Mouse (Mus musculus): ENCODE results near the gene Mfap5.
A peak's percentile ranks its signal among the peaks of the same experiment; 100 is the strongest.
"Not testable (repeated sequence)": the region's sequence is repeated elsewhere in the genome, so short reads cannot be mapped to it uniquely, and the experiment has no call there.

The Mfap5 gene

DNA sequence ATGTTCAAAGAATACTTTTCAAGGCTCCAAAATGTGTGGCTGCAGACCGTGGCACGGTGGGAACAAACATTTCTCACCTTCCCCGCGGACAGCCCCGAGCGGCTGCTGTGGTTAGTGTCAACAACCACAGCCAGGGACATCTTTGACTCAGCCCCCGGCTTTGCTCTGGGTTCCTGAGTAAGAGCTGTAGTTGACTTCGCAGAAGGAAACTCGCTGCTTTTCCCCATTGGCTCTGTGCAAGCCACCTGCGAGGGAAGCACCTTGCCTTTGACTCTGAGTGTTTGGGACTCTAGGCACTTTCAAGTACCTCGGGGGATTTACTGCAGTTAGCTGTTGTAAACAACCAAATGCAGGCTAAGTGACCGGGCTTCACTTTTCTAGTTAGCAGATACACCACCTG is 22.0 kb downstream of the Mfap5 start:
- TF ChIP-seq CTCF (conservative IDR thresholded peaks at IDR 0.05; ENCODE audit: low read length) (no peak), NANOG (IDR thresholded peaks at IDR 0.05; ENCODE audit: borderline replicate concordance, low read length) (no peak), POU5F1 (IDR thresholded peaks at IDR 0.05; ENCODE audit: borderline replicate concordance, low read length) (no peak)
- Histone ChIP-seq H3K9me3 (ENCODE audit: low read length) (no peaks in the 10 kb centered on the region), H3K4me1 (replicated peaks; ENCODE audit: low read depth, low read length) (peaks cover 21% of the 10 kb centered on the region), H3K27me3 (ENCODE audit: insufficient read depth, low read length) (peaks cover 9% of the 10 kb centered on the region), H3K4me3 (replicated peaks; ENCODE audit: low read length) (no peak overlapping the region), H3K36me3 (ENCODE audit: insufficient read depth, low read length) (no peaks in the 10 kb centered on the region)

DNA sequence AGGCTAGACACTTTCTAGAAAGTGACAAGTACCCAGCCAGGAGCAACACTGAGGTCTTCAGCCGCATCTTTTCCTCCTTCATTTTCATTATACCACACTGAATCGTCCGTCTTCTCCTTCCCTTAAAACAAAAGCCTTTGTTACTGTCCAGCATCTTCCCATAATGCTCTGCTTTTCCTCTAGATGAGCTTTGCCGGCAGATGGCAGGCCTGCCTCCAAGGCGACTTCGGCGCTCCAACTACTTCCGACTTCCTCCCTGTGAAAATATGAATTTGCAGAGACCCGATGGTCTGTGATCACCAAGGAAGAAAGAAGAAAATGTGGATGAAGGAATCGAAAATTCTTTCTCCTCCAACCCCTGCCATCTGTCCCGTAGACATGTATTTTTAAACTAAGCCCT is 22.5 kb downstream of the Mfap5 start:
- no peaks in the 10 kb centered on the region for H3K9me3 ChIP-seq (ENCODE audit: low read length)
- H3K4me1 ChIP-seq (replicated peaks; ENCODE audit: low read depth, low read length): peaks cover 21% of the 10 kb centered on the region
- no peak overlapping the region for H3K4me3 ChIP-seq (replicated peaks; ENCODE audit: low read length)
- TF ChIP-seq CTCF (conservative IDR thresholded peaks at IDR 0.05; ENCODE audit: low read length): 0 out of 2 replicates have a peak, but pooled peaks have one; percentile 5
- no peak for TF ChIP-seq POU5F1 (IDR thresholded peaks at IDR 0.05; ENCODE audit: borderline replicate concordance, low read length)
- no peaks in the 10 kb centered on the region for H3K36me3 ChIP-seq (ENCODE audit: insufficient read depth, low read length)
- peaks cover 9% of the 10 kb centered on the region for H3K27me3 ChIP-seq (ENCODE audit: insufficient read depth, low read length)

DNA sequence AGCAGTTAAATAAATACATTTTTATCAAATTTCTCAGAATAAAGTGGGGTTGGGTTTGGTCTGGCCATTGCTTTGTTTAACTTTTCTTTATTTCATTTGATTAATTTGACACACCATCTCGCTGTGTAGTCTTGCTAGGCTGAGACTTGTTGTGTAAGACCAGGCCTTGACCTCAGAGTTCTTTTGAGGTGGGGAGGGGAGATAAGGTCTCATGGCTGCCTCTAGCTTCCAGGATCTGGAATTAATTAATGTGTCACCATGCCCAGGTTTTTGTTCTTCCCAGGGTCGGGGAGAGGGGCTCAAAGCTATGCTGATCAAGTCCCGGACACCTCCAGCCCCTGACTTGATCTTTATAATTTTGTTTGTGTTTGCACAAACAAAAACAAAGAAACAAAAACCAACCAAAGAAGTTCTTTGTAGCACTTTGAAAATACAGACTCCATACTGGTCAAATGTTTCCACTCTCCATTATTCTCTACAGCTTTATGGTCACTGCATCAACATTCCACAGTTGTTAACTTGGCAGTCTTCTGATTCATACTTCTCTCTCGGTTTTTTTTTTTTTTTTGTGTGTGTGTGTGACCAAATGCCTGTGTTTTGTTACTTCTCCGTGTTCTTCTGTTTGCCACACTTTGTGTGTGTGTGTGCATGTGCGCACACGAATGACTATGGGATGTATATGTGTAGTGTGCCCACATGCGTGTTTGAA is 26.0 kb downstream of the Mfap5 start:
- Histone ChIP-seq H3K9me3 (ENCODE audit: low read length) (no peaks in the 10 kb centered on the region), H3K27me3 (ENCODE audit: insufficient read depth, low read length) (peaks cover 9% of the 10 kb centered on the region), H3K4me3 (replicated peaks; ENCODE audit: low read length) (no peak overlapping the region), H3K4me1 (replicated peaks; ENCODE audit: low read depth, low read length) (peaks cover 27% of the 10 kb centered on the region), H3K36me3 (ENCODE audit: insufficient read depth, low read length) (no peaks in the 10 kb centered on the region)
- TF ChIP-seq POU5F1 (IDR thresholded peaks at IDR 0.05; ENCODE audit: borderline replicate concordance, low read length) (no peak), NANOG (IDR thresholded peaks at IDR 0.05; ENCODE audit: borderline replicate concordance, low read length) (no peak), CTCF (conservative IDR thresholded peaks at IDR 0.05; ENCODE audit: low read length) (no peak)

DNA sequence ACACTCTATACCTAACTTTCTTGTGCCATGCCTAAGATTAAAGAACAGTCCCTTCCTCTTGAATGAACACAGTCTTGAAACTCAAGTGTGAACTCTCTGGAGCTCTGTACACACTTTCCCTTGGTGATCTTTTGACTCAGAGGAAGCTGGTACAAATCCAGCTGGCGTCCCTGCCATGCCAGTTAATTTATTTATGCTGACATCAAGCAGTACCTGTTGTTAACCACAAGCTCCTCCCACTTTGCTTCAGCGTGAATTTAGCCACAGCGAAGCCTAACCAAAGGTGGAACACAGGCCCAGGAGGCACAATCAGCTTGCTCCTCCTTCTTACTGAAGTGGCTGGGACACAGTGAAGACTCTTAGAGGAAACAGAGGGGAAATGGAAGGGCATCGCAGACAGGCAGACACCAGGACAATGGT is 27.2 kb downstream of the Mfap5 start:
- Histone ChIP-seq H3K36me3 (ENCODE audit: insufficient read depth, low read length) (no peaks in the 10 kb centered on the region), H3K27me3 (ENCODE audit: insufficient read depth, low read length) (peaks cover 5% of the 10 kb centered on the region), H3K9me3 (ENCODE audit: low read length) (peaks cover under 1% of the 10 kb centered on the region), H3K4me1 (replicated peaks; ENCODE audit: low read depth, low read length) (peaks cover 24% of the 10 kb centered on the region), H3K4me3 (replicated peaks; ENCODE audit: low read length) (peak overlapping the region; percentile 13; the same call in 1 of the 2 replicates)
- TF ChIP-seq POU5F1 (IDR thresholded peaks at IDR 0.05; ENCODE audit: borderline replicate concordance, low read length) (no peak), NANOG (IDR thresholded peaks at IDR 0.05; ENCODE audit: borderline replicate concordance, low read length) (no peak), CTCF (conservative IDR thresholded peaks at IDR 0.05; ENCODE audit: low read length) (no peak)

DNA sequence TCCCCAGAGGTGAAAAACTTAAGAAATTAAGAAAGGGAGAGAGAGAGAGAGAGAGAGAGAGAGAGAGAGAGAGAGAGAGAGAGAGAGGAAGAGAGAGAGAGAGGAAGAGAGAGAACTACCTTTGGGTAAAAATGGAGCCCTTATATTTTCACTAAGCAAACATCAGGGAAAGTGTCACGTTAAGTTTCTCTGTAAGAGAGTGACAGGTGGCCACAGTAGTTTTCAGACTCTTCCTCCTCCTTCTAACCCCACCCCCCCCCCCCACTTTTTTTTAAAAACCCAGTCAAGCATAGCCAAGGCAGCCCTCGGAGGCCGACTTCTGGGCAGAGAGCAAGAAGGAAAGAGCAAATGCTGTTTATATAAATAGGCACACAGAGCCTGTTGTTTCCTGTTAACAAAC is 28.4 kb downstream of the Mfap5 start:
- H3K9me3 ChIP-seq (ENCODE audit: low read length): peaks cover 8% of the 10 kb centered on the region
- no peaks in the 10 kb centered on the region for H3K36me3 ChIP-seq (ENCODE audit: insufficient read depth, low read length)
- H3K4me1 ChIP-seq (replicated peaks; ENCODE audit: low read depth, low read length): peaks cover 17% of the 10 kb centered on the region
- TF ChIP-seq POU5F1 (IDR thresholded peaks at IDR 0.05; ENCODE audit: borderline replicate concordance, low read length) (no peak), NANOG (IDR thresholded peaks at IDR 0.05; ENCODE audit: borderline replicate concordance, low read length) (no peak), CTCF (conservative IDR thresholded peaks at IDR 0.05; ENCODE audit: low read length) (no peak)
- H3K4me3 ChIP-seq (replicated peaks; ENCODE audit: low read length): no peak overlapping the region
- H3K27me3 ChIP-seq (ENCODE audit: insufficient read depth, low read length): peaks cover under 1% of the 10 kb centered on the region; the same call in 1 of the 2 replicates

DNA sequence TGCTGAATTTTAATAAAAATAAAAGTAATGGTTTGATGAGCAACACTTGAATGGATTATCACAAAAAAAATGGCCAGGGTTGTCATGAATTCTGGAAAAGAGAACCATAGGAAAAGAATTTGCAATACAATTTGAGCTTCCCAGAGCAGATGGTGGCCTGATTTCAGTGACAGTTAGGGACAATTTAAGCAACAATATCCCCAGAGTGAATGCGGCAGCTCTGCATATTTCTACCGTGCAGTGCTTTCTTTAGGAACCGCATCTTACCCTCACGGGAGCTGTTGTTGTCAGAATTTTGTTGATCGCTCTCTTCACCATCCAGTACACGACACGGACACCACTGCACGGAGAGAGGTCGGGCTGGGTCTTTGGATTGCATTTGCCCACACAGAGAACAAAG is 33.9 kb downstream of the Mfap5 start:
- no peaks in the 10 kb centered on the region for H3K4me1 ChIP-seq (replicated peaks; ENCODE audit: low read depth, low read length)
- H3K27me3 ChIP-seq (ENCODE audit: insufficient read depth, low read length): no peaks in the 10 kb centered on the region
- peaks cover 8% of the 10 kb centered on the region for H3K9me3 ChIP-seq (ENCODE audit: low read length)
- no peaks in the 10 kb centered on the region for H3K36me3 ChIP-seq (ENCODE audit: insufficient read depth, low read length)
- TF ChIP-seq POU5F1 (IDR thresholded peaks at IDR 0.05; ENCODE audit: borderline replicate concordance, low read length) (no peak), NANOG (IDR thresholded peaks at IDR 0.05; ENCODE audit: borderline replicate concordance, low read length) (no peak), CTCF (conservative IDR thresholded peaks at IDR 0.05; ENCODE audit: low read length) (no peak)
- no peak overlapping the region for H3K4me3 ChIP-seq (replicated peaks; ENCODE audit: low read length)

DNA sequence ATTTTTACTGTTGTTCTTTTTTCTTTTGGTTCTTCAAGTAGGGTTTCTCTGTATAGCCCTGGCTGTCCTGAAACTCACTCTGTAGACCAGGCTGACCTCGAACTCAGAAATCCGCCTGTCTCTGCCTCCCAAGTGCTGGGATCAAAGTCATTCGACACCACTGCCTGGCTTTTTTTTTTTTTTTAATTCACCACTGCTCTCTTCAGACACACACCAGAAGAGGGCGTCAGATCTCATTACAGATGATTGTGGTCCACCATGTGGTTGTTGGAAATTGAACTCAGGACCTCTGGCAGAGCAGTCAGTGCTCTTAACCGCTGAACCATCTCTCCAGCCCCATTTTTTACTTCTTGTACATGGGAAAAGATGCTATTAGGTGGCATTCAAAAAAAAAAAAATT is 36.8 kb downstream of the Mfap5 start:
- H3K9me3 ChIP-seq (ENCODE audit: low read length); H3K4me1 ChIP-seq (replicated peaks; ENCODE audit: low read depth, low read length); H3K4me3 ChIP-seq (replicated peaks; ENCODE audit: low read length); H3K36me3 ChIP-seq (ENCODE audit: insufficient read depth, low read length); H3K27me3 ChIP-seq (ENCODE audit: insufficient read depth, low read length): not testable (repeated sequence)

DNA sequence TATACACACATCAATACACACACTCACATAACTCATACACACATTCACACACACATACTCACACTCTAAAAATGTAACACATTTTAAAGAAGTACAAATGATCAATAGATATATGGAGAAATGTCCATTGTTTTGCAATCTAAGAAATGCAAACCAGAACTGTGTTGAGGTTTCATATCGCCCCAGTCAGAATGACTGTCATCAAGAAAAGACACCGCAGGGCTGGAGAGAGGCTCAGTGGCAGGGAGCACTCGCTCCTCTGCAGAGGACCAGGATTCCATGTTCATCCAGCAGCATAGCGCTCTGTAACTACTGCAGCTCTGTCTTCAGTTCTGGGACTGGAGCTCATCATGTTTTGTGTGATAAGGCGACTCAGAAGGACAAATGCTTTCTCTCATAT is 37.9 kb downstream of the Mfap5 start:
- H3K36me3 ChIP-seq (ENCODE audit: insufficient read depth, low read length): no peaks in the 10 kb centered on the region
- H3K27me3 ChIP-seq (ENCODE audit: insufficient read depth, low read length): no peaks in the 10 kb centered on the region
- TF ChIP-seq POU5F1 (IDR thresholded peaks at IDR 0.05; ENCODE audit: borderline replicate concordance, low read length): no peak
- TF ChIP-seq NANOG (IDR thresholded peaks at IDR 0.05; ENCODE audit: borderline replicate concordance, low read length): no peak
- no peak for TF ChIP-seq CTCF (conservative IDR thresholded peaks at IDR 0.05; ENCODE audit: low read length)
- H3K4me3 ChIP-seq (replicated peaks; ENCODE audit: low read length): no peak overlapping the region
- H3K9me3 ChIP-seq (ENCODE audit: low read length): peaks cover under 1% of the 10 kb centered on the region
- H3K4me1 ChIP-seq (replicated peaks; ENCODE audit: low read depth, low read length): peaks cover 4% of the 10 kb centered on the region; the same call in 1 of the 2 replicates

DNA sequence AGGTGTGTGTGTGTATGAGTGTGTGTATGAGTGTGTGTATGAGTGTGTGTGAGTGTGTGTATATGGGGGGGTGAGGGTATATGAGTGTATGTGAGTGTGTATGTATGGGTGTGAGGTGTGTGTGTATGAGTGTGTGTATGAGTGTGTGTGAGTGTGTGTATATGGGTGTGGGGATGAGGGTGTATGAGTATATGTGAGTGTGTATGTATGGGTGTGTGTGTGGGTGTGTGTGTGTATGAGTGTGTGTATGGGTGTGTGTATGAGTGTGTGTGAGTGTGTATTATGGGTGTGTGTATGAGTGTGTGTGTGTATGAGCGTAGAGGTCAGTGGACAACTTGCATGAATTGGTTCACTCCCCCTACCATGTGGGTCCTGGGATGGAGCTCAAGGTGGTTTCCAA is 39.0 kb downstream of the Mfap5 start:
- H3K4me3 ChIP-seq (replicated peaks; ENCODE audit: low read length): no peak overlapping the region
- H3K27me3 ChIP-seq (ENCODE audit: insufficient read depth, low read length): no peaks in the 10 kb centered on the region
- TF ChIP-seq POU5F1 (IDR thresholded peaks at IDR 0.05; ENCODE audit: borderline replicate concordance, low read length) (no peak), NANOG (IDR thresholded peaks at IDR 0.05; ENCODE audit: borderline replicate concordance, low read length) (no peak), CTCF (conservative IDR thresholded peaks at IDR 0.05; ENCODE audit: low read length) (no peak)
- peaks cover 4% of the 10 kb centered on the region; the same call in 1 of the 2 replicates for H3K4me1 ChIP-seq (replicated peaks; ENCODE audit: low read depth, low read length)
- no peaks in the 10 kb centered on the region for H3K9me3 ChIP-seq (ENCODE audit: low read length)
- no peaks in the 10 kb centered on the region for H3K36me3 ChIP-seq (ENCODE audit: insufficient read depth, low read length)
